Mouse (Mus musculus) heart, postnatal 0 days (tissue): ENCODE results near the gene Gm42742.

ENCODE experiments used
- CTCF ChIP-seq: IDR thresholded peaks from 2 replicates; pipeline ENCODE4 v1.5.1; 2016; ENCODE audit warnings: antibody characterized with exemption, control low read depth, low read depth
- EP300 ChIP-seq: IDR thresholded peaks from 2 replicates; pipeline ENCODE4 v1.6.1; 2016; ENCODE audit warnings: antibody characterized with exemption, low read depth

GRCm38 (mm10) chr7:127016971-127017949 is 3.6 kb downstream of the Gm42742 start, which contains the start of gene Pagr1a:
- TF ChIP-seq CTCF (peak; percentile 66), EP300 (no peak)
